Mouse (Mus musculus) hindbrain, embryonic 12.5 days (tissue): Measurements from ENCODE around the gene Adgrf3. TPM values are rescaled to one million over a fixed set of nuclear protein-coding genes. Genes with fewer than 3 reads are reported as not detected.
A peak's percentile ranks its signal among the peaks of the same experiment; 100 is the strongest.

Source experiments
- ATAC-seq: fragments of 200-750 bp; cut with Nextera tagmentation; 2 replicates; pipeline ENCODE4 v1.8.0; 2017; ENCODE audit warnings: moderate TSS enrichment; ENCODE audit not compliant: low FRiP score
- H3K27ac ChIP-seq: fragments of 300-500 bp; sonication (generic); 2 replicates; pipeline ENCODE4 v1.5.1; 2016; ENCODE audit warnings: mild to moderate bottlenecking
- H3K27me3 ChIP-seq: fragments of 300-500 bp; sonication (generic); 2 replicates; pipeline ENCODE4 v1.6.1; 2016; ENCODE audit warnings: mild to moderate bottlenecking
- H3K36me3 ChIP-seq: fragments of 300-500 bp; sonication (generic); 2 replicates; pipeline ENCODE4 v1.6.1; 2016; ENCODE audit warnings: mild to moderate bottlenecking
- H3K4me1 ChIP-seq: fragments of 300-500 bp; sonication (generic); 2 replicates; pipeline ENCODE4 v1.6.1; 2016
- H3K4me2 ChIP-seq: fragments of 300-500 bp; sonication (generic); replicated peaks from 2 replicates; pipeline ENCODE4 v1.6.1; 2016; ENCODE audit warnings: mild to moderate bottlenecking
- H3K4me3 ChIP-seq: fragments of 300-500 bp; sonication (generic); 2 replicates; pipeline ENCODE4 v1.5.1; 2016; ENCODE audit warnings: mild to moderate bottlenecking
- H3K9ac ChIP-seq: fragments of 300-500 bp; sonication (generic); 2 replicates; pipeline ENCODE4 v1.6.1; 2016; ENCODE audit warnings: mild to moderate bottlenecking, moderate library complexity
- H3K9me3 ChIP-seq: fragments of 300-500 bp; sonication (generic); replicated peaks from 2 replicates; pipeline ENCODE4 v1.6.1; 2016; ENCODE audit warnings: mild to moderate bottlenecking
- WGBS: fragments of 180-500 bp; shearing (Covaris S2); methylation state at CpG from one replicate; pipeline ENCODE4 v1.1.7; 2016; 5-methylcytosine and 5-hydroxymethylcytosine counted together
- polyA plus RNA-seq: library from polyadenylated mRNA; unstranded; fragments of >200 nt; fragmentation: Nextera tagmentation; extraction: Ambion mirVana; gene quantifications from 2 replicates; pipeline ENCODE4 v1.2.1, GENCODE M21; 2016

Gene Adgrf3
- polyA plus RNA-seq, 1 experiment from 2014 or later, result not detected

GRCm38 (mm10) chr5:30155821-30156629 is 49.5 kb downstream of the Adgrf3 start:
- Histone ChIP-seq H3K9ac (peak overlapping the region; percentile 86), H3K9me3 (no peaks in the 10 kb centered on the region), H3K4me2 (peak overlapping the region; percentile 77), H3K27ac (peak overlapping the region; percentile 81; the same call in 1 of the 2 replicates), H3K36me3 (no peaks in the 10 kb centered on the region), H3K4me3 (peak overlapping the region; percentile 74), H3K4me1 (peaks cover 17% of the 10 kb centered on the region), H3K27me3 (no peaks in the 10 kb centered on the region)
- WGBS, result 39% methylated on average over 13 of the region's 13 CpGs
- no peak for ATAC-seq

- Histone ChIP-seq H3K4me3 (peak overlapping the region; percentile 74), H3K4me1 (peaks cover 17% of the 10 kb centered on the region), H3K27me3 (no peaks in the 10 kb centered on the region), H3K27ac (peak overlapping the region; percentile 81), H3K9me3 (no peaks in the 10 kb centered on the region), H3K4me2 (peak overlapping the region; percentile 77), H3K9ac (peak overlapping the region; percentile 86), H3K36me3 (no peaks in the 10 kb centered on the region)
- ATAC-seq, result peak; percentile 73
- 0% methylated on average over 31 of the region's 31 CpGs for WGBS
These were observed 50.1 kb downstream of the Adgrf3 start for GRCm38 (mm10) chr5:30155395-30155792.

- Histone ChIP-seq H3K27ac (peak within 1 kb of the TSS; percentile 81), H3K27me3 (no peaks in the 10 kb centered on the region), H3K9me3 (no peaks in the 10 kb centered on the region), H3K36me3 (no peaks in the 10 kb centered on the region), H3K4me1 (peaks cover 17% of the 10 kb centered on the region), H3K4me2 (peak within 1 kb of the TSS; percentile 77), H3K4me3 (peak within 1 kb of the TSS; percentile 74), H3K9ac (peak within 1 kb of the TSS; percentile 86)
- peak; percentile 90 for ATAC-seq
- WGBS, result under 1% methylated on average over 53 of the region's 53 CpGs
These were observed 50.8 kb downstream of the Adgrf3 start, which contains the start of the genes Hadha and Hadhb for GRCm38 (mm10) chr5:30154474-30155394. Gene Hadha (minus strand): TSS chr5:30155162. Gene Hadhb (plus strand): TSS chr5:30155248.

- peak overlapping the region; percentile 74 for H3K4me3 ChIP-seq
- peaks cover 17% of the 10 kb centered on the region for H3K4me1 ChIP-seq
- 23% methylated on average over 4 of the region's 4 CpGs for WGBS
- H3K27me3 ChIP-seq, result no peaks in the 10 kb centered on the region
- H3K4me2 ChIP-seq, result peak overlapping the region; percentile 77
- H3K9ac ChIP-seq, result peak overlapping the region; percentile 86
- ATAC-seq, result no peak
- H3K9me3 ChIP-seq, result no peaks in the 10 kb centered on the region
- H3K36me3 ChIP-seq, result no peaks in the 10 kb centered on the region
- no peak overlapping the region for H3K27ac ChIP-seq
These were observed 51.5 kb downstream of the Adgrf3 start for GRCm38 (mm10) chr5:30154013-30154412.

GRCm38 (mm10) chr5:30153222-30153621 is 52.3 kb downstream of the Adgrf3 start:
- 95% methylated on average over 2 of the region's 2 CpGs for WGBS
- Histone ChIP-seq H3K4me1 (peaks cover 17% of the 10 kb centered on the region), H3K36me3 (no peaks in the 10 kb centered on the region), H3K27ac (no peak overlapping the region), H3K4me3 (no peak overlapping the region), H3K27me3 (no peaks in the 10 kb centered on the region), H3K9ac (no peak overlapping the region), H3K4me2 (no peak overlapping the region), H3K9me3 (no peaks in the 10 kb centered on the region)
- no peak for ATAC-seq

- no peak overlapping the region for H3K4me2 ChIP-seq
- no peak overlapping the region for H3K9ac ChIP-seq
- H3K4me3 ChIP-seq, result no peak overlapping the region
- H3K9me3 ChIP-seq, result no peaks in the 10 kb centered on the region
- 88% methylated on average over 1 of the region's 1 CpGs for WGBS
- H3K27ac ChIP-seq, result no peak overlapping the region
- no peaks in the 10 kb centered on the region for H3K27me3 ChIP-seq
- peaks cover 17% of the 10 kb centered on the region for H3K4me1 ChIP-seq
- no peak for ATAC-seq
- no peaks in the 10 kb centered on the region for H3K36me3 ChIP-seq
These were observed 53.1 kb downstream of the Adgrf3 start for GRCm38 (mm10) chr5:30152413-30152812.

GRCm38 (mm10) chr5:30152007-30152406 is 53.5 kb downstream of the Adgrf3 start:
- no peak overlapping the region for H3K4me3 ChIP-seq
- no peak overlapping the region for H3K4me2 ChIP-seq
- no peak overlapping the region for H3K27ac ChIP-seq
- peaks cover 17% of the 10 kb centered on the region for H3K4me1 ChIP-seq
- WGBS, result 78% methylated on average over 4 of the region's 4 CpGs
- H3K36me3 ChIP-seq, result no peaks in the 10 kb centered on the region
- ATAC-seq, result no peak
- no peaks in the 10 kb centered on the region for H3K9me3 ChIP-seq
- no peaks in the 10 kb centered on the region for H3K27me3 ChIP-seq
- no peak overlapping the region for H3K9ac ChIP-seq

- Histone ChIP-seq H3K27me3 (no peaks in the 10 kb centered on the region), H3K4me2 (no peak overlapping the region), H3K4me3 (no peak overlapping the region), H3K36me3 (peaks cover 32% of the 10 kb centered on the region), H3K9ac (no peak overlapping the region), H3K27ac (no peak overlapping the region), H3K4me1 (0 out of 2 replicates have a peak, but pooled peaks cover 1% of the 10 kb centered on the region), H3K9me3 (no peaks in the 10 kb centered on the region)
- no peak for ATAC-seq
- WGBS, result 88% methylated on average over 5 of the region's 5 CpGs
These were observed 57.2 kb downstream of the Adgrf3 start for GRCm38 (mm10) chr5:30148133-30148920.

- peaks cover 48% of the 10 kb centered on the region for H3K36me3 ChIP-seq
- no peak for ATAC-seq
- H3K27ac ChIP-seq, result no peak overlapping the region
- H3K9ac ChIP-seq, result no peak overlapping the region
- no peaks in the 10 kb centered on the region for H3K9me3 ChIP-seq
- 84% methylated on average over 6 of the region's 6 CpGs for WGBS
- H3K4me2 ChIP-seq, result no peak overlapping the region
- no peaks in the 10 kb centered on the region for H3K4me1 ChIP-seq
- no peak overlapping the region for H3K4me3 ChIP-seq
- no peaks in the 10 kb centered on the region for H3K27me3 ChIP-seq
These were observed 59.0 kb downstream of the Adgrf3 start for GRCm38 (mm10) chr5:30146526-30146925.
